Mouse (Mus musculus) thymus, postnatal 25 days (tissue): Measurements from ENCODE around the gene Fxyd6.

Experiments used
- DNase-seq: peaks from one replicate; pipeline ENCODE4 v3.0.0; 2022

Gene Fxyd6

GRCm38 (mm10) chr9:45370117-45370561 is at the start of gene Fxyd6:
Fxyd6 (plus strand) TSS chr9:45370185.
- peak; percentile 53 for DNase-seq

- DNase-seq: no peak
Observed at GRCm38 (mm10) chr9:45321465-45321864, 48.5 kb upstream of the Fxyd6 start.

DNA sequence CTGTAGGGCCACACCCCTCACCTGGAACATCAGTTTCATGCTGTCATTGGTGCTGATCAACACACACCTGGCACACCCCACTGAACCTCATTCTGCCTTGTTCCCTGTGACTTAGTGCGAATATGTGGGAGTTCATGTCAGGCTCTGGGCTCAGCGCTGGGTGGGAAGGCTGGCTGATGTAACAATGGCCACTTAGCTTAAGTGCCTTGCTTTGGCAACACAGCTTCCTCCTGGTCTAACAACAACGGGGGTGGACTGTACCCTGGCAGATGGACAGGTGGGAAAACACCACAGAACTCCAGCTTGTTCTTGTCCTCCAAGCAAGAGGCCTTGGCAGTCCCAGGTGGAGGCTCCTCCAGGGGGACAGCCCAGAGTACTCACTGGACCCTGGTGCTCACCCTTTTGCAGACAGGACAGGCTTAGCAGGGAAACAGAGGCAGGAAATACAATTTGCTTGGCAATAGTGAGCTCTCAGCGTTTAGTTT is 48.0 kb upstream of the Fxyd6 start:
- no peak for DNase-seq

- no peak for DNase-seq
Observed at GRCm38 (mm10) chr9:45326390-45326789, 43.6 kb upstream of the Fxyd6 start.

DNA sequence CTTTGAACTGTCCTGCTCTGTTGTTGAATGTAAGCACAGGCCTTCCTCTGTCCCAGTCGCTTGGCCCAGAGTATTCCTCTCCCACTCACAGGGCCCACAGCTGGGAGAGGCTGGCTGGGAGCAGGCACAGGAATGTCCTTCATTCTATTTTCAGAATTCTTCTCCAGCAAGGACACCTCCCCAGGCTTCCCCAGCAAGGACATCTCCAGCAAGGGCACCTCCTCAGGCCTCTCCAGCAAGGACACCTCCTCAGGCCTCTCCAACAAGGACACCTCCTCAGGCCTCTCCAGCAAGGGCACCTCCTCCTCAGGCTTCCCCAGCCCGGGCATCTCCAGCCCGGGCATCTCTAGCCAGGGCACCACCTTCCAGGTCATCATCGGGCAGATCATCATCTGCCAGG is 41.7 kb upstream of the Fxyd6 start:
- no peak for DNase-seq

- no peak for DNase-seq
Observed at GRCm38 (mm10) chr9:45329577-45329976, 40.4 kb upstream of the Fxyd6 start.

DNA sequence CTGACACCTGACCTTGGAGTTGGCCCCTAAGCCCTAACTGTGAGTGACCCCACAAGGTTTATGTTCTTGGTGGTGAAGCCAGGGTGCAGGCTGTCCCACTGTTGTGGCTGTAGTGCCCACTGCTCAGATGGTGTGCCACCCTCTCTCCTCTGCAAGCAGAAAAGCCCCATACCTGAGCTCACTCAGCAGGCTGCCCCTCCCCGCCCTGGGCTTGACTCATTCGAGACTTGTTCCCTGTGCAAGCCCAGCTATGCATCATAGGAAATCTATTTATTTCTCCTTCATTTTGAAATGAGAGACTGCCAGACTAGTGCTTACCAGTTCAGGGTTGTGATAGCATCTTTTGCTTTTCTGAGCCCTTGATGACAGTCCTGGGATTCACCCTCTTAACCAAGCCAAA is 32.6 kb upstream of the Fxyd6 start:
- no peak for DNase-seq

- DNase-seq: no peak
Observed at GRCm38 (mm10) chr9:45343066-45343465, 26.9 kb upstream of the Fxyd6 start.

GRCm38 (mm10) chr9:45345516-45345915 is 24.5 kb upstream of the Fxyd6 start:
- DNase-seq: no peak

DNA sequence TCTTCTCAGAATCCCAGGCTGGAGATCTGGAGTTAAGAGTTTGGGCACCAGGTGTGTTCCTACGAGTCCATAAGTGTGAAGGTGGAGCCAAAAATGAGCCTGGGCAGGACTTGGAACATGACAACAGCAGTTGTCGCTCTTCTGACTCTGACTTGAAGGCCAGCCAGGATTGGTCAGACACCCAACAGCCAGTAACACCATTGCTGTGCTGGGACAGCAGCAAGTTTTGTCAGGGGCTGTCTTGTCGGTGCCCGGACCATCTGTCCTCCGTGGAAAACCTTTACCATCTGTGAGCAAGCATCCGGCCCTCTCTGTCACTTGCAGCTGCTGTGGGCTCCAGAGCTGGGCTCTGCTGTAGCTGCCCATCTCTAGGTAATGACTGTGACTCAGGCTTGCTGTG is 23.7 kb upstream of the Fxyd6 start:
- DNase-seq: no peak

DNA sequence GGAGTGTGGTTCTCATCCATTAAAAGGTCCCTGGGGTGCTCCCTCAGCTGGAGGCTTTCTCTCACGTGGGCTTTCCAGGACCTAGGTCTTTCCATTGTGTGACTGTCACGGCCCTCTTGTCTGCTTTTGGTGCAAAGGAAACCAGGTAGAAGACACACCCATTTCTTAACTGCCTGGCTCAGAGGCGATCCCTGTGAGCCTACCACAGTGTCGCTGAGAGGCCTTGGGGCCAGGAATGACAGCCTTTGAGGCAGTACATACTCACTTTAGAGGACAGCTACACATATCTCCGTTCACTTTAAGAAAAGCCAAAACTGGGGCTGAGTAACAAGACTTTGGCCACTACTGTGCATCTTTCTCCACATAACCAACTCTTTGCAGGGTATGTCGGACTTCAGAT is 21.4 kb upstream of the Fxyd6 start:
- DNase-seq: no peak

- DNase-seq: no peak
Observed at GRCm38 (mm10) chr9:45349181-45349580, 20.8 kb upstream of the Fxyd6 start.

DNA sequence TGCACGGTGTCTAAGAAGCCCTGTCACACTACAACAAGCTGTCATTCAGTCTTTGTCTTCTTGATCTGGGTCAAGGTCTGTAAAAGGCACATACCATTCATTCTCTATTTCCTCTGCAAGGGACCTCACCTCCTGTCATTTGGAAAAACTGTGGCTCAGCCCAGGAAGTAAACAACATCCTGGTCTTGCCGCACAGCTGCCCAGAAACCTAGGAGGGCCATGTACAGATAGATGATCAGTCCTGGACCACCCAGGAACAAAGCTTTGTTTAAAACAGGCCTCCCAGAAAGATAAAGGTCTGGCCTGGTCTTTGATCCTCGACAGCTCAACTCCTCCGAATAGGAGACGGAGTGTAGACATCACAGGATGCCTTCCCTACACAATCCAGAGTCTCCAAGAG is 20.1 kb upstream of the Fxyd6 start:
- DNase-seq: no peak

DNA sequence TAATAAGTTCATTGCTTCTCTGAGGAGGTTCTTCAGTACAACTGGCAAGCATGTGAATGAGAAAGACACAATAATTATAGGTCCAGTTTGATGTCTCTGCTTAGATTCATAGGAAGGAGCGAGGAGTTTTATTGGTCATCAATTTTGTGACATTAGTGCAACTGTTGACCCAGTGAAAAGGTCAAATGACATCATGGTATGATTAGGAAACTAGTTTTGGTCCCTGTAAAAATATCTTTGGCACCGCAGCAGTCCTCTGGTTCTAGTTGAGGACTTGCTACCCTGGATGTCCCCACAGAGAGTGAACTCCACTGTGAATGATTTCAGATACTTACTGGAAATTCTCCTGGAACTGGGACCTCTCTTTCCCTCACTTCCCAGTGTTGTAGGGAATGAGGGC is 14.8 kb upstream of the Fxyd6 start:
- no peak for DNase-seq

GRCm38 (mm10) chr9:45358356-45358755 is 11.6 kb upstream of the Fxyd6 start:
- no peak for DNase-seq

DNA sequence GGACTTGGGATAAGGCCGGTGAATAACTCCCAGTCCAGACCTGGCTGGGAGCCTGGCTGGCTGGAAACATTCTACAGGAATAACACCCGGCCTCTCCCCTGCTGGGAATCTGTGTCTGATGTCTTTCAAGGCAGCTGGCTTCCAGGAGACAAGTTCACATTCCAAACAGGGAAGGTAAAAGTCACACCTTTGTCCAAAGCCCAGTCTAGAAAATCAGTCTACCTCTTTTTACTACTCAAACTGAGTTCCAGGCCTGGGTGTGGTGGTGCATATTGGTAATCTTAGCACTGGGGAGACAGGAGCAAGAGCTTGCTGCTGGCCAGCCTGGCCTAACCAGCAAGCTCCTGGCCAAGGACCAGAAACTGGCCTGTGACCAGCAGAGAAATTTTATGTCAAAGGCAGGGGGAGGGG is 7.9 kb upstream of the Fxyd6 start:
- DNase-seq: no peak

DNA sequence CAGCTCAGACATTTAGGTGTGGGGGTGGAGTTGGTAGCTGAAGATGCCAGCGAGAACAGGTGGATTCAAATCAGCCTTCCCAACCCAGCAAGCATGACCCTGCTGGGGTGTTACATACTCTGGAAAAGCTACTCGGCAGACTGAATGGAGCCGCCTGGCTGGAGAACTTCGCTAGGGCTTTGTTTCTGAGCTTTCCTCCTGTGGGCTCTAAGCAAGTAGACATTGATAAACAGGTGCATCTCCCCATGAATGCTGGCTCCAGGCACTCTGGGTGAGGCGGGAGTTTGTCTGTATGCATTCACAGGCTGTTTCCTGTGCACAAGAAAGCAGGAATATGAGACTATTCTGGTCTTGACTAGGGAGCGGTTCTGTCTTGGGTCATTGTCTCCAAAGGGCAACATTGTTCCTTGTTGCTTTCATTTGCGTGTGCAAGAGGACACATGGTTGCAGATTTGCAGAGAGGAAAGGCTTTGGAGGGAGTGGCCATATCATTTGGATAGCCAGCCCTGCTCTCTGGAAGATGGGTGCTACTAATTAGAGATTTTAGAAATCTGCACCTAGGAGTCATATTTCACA is 6.3 kb upstream of the Fxyd6 start:
- no peak for DNase-seq

DNA sequence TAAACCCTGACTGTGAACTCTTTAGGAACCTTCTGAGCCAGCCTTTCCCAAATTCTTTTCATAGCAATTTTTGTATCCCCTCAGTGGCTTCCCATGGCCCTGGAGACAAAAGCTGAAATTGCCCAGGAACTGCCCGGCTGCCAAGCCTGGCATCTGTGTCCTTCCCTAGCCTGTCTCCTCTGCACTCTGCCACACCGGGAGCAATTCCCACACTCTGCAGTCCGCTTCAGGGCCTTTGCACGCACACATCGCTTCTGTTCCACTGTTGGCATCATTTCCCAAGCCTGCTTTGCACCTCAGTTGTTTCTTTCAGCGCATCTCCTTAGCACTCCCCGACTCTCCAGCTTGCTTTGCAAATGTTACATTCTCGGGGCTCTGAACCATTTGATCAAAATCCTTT is 2.3 kb upstream of the Fxyd6 start:
- no peak for DNase-seq

- DNase-seq: no peak
Observed at GRCm38 (mm10) chr9:45368341-45368901, 1.6 kb upstream of the Fxyd6 start.

- DNase-seq: no peak
Observed at GRCm38 (mm10) chr9:45370616-45371336, 791 bp downstream of the Fxyd6 start.

GRCm38 (mm10) chr9:45371337-45371707 is 1.3 kb downstream of the Fxyd6 start:
- no peak for DNase-seq

DNA sequence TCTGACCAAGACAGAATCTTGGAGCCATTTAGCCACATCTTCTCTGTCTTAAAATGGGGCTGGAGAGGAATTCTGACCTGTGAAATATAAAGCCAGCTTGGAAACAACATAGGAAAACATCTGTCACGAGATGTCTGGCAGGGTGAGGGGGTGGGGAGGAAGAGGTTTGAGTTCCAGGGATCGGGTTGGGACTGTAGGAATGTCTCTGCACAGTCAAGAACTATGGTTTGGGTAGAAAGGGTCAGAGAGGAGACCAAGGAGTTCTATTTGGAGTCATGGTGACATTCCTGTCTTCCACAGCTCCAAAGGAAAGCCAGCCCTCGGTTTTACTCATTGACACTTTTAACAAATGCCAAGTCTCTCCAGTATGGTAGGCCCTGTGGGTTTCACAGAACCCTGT is 3.9 kb downstream of the Fxyd6 start:
- no peak for DNase-seq

DNA sequence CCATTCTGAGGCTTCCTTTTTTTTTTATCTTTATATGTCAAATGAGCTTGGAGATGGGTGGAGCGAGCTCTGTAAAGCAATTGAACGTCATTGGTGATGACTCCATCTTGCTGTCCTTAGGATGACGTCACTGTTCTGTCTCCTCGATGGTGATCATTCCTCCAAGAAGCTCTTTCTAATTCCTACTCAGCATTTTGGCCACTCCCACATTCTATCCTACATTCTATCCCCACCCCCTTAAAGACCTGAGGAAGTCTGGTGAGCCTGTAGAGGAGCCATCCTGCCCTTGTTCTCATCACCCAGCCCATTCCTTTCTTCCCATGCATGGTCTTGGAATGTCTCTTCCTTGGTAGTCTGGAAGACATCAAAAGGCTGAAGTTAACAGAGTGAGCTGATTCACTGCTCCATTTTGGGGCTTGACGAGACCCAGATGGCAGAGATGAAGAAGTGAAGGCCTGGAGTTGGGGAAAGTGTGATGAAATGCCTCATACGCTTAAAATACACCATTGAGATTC is 5.1 kb downstream of the Fxyd6 start:
- no peak for DNase-seq

DNA sequence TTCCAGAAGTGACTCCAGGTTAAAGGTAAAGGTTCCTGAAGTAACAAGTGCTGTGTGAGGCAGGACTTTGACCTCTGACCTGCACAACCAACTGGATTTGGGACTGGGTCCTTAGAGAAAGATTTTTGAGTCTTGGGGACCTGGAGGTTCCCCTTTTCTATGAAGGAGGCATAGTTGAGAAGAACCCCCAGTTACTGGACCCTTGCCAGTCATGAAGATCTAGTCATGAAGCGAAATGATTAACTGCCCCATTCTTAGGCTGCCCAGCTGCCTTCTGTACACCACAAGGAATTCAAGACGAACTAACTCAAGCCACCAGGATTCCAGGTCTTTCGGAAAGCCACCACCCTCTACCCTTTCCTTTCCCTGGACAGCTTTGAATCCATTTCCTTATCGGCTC is 6.4 kb downstream of the Fxyd6 start:
- no peak for DNase-seq
